Mouse (Mus musculus) hindbrain, embryonic 16.5 days (tissue): ENCODE measurements around the gene Gm10799. TPM values are rescaled to one million over a fixed set of nuclear protein-coding genes. Genes with fewer than 3 reads are reported as not detected.
A peak's percentile ranks its signal among the peaks of the same experiment; 100 is the strongest.

Experiments used
- ATAC-seq: fragments of 200-750 bp; cut with Nextera tagmentation; 2 replicates; pipeline ENCODE4 v1.8.0; 2017; ENCODE audit warnings: moderate TSS enrichment, moderate library complexity
- H3K27ac ChIP-seq: fragments of 300-500 bp; sonication (generic); 2 replicates; pipeline ENCODE4 v1.5.1; 2014; ENCODE audit warnings: low read depth, mild to moderate bottlenecking, control low read depth, low read length, moderate library complexity
- H3K27me3 ChIP-seq: fragments of 300-500 bp; sonication (generic); replicated peaks from 2 replicates; pipeline ENCODE4 v1.6.1; 2014; ENCODE audit warnings: low read length; ENCODE audit not compliant: control insufficient read depth, insufficient read depth
- H3K36me3 ChIP-seq: fragments of 300-500 bp; sonication (generic); 2 replicates; pipeline ENCODE4 v1.6.1; 2014; ENCODE audit warnings: mild to moderate bottlenecking, low read length, moderate library complexity, mixed read lengths; ENCODE audit not compliant: control insufficient read depth, insufficient read depth
- H3K4me1 ChIP-seq: fragments of 300-500 bp; sonication (generic); 2 replicates; pipeline ENCODE4 v1.6.1; 2014; ENCODE audit warnings: low read depth, low read length; ENCODE audit not compliant: control insufficient read depth, insufficient read depth
- H3K4me2 ChIP-seq: fragments of 300-500 bp; sonication (generic); 2 replicates; pipeline ENCODE4 v1.6.1; 2014; ENCODE audit warnings: mild to moderate bottlenecking, low read length, control low read depth, moderate library complexity
- H3K4me3 ChIP-seq: fragments of 300-500 bp; sonication (generic); 2 replicates; pipeline ENCODE4 v1.5.1; 2014; ENCODE audit warnings: mild to moderate bottlenecking, low read length, control low read depth, moderate library complexity
- H3K9ac ChIP-seq: fragments of 300-500 bp; sonication (generic); 2 replicates; pipeline ENCODE4 v1.6.1; 2014; ENCODE audit warnings: low read depth, mild to moderate bottlenecking, control low read depth, low read length, moderate library complexity
- H3K9me3 ChIP-seq: fragments of 300-500 bp; sonication (generic); 2 replicates; pipeline ENCODE4 v1.6.1; 2014; ENCODE audit warnings: mild to moderate bottlenecking, low read length, moderate library complexity; ENCODE audit not compliant: control insufficient read depth
- WGBS: fragments of 180-500 bp; shearing (Covaris S2); extraction: QIAGEN DNeasy Blood & Tissue Kit; methylation state at CpG from one replicate; pipeline ENCODE4 v1.1.7; 2014; 5-methylcytosine and 5-hydroxymethylcytosine counted together
- polyA plus RNA-seq: library from polyadenylated mRNA; unstranded; fragments of >200 nt; fragmentation: Nextera tagmentation; extraction: Ambion mirVana; gene quantifications from 2 replicates; pipeline ENCODE4 v1.2.1, GENCODE M21; 2015

The Gm10799 gene
- polyA plus RNA-seq, 1 experiment from 2014 or later = not detected

DNA sequence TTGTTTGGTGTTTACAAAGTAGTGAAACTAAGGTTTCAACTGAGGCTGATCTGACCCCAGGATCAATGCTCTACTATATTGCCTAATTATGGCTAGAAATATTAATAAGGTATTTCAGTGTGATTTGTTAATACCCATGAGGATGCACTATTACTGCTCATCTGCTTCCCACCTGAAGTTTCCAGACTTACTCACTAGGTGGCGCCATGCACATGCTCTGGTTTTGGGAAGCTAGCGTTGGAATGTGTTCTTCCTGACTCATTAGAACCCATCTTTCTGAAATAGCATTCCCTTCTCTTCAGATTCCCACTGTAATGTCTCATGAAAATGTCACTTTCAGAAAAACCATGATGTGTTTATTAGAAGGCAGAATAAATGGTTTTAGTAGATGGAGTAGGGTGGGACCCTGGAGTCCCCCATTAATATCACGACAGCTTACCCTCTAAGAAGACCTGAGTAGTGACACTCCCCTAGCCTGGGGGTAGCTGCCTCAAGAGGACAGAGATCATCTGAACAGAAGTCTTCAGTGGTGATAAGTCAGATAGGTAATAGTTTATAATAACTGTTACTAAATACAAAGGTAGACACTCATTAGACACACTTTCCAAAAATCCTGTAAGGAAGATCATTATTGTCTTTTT, 33.4 kb downstream of the Gm10799 start:
- Histone ChIP-seq H3K36me3 (peaks cover 12% of the 10 kb centered on the region), H3K27ac (no peak overlapping the region), H3K4me3 (no peak overlapping the region), H3K9me3 (no peaks in the 10 kb centered on the region), H3K4me1 (no peaks in the 10 kb centered on the region; the same call in 1 of the 2 replicates), H3K4me2 (no peak overlapping the region), H3K9ac (no peak overlapping the region), H3K27me3 (no peaks in the 10 kb centered on the region)
- peak; percentile 66 for ATAC-seq
- WGBS = 35% methylated on average over 3 of the region's 3 CpGs

DNA sequence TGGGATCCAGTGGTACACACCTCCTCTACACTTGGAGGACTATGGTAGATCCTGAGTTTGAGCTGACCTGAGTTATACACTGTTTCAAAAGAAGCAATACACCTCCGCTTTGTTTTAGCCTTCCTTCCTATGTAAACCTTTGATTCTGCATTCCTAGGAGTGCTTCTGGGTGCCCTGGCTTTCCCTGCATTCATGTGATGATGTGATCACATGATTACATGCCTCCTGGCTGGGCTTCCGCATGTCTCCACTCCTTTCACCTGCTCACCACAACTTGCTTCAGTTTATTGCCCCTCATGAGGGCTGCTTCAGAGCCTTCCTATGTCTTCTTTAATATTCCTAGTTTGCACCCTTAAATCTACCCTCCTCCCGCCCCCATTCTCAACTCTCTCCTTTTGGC, 36.3 kb downstream of the Gm10799 start:
- H3K4me1 ChIP-seq = peaks cover 12% of the 10 kb centered on the region
- H3K9ac ChIP-seq = no peak overlapping the region
- H3K4me3 ChIP-seq = no peak overlapping the region
- no peak overlapping the region for H3K4me2 ChIP-seq
- no peaks in the 10 kb centered on the region for H3K9me3 ChIP-seq
- 86% methylated on average over 3 of the region's 3 CpGs for WGBS
- H3K36me3 ChIP-seq = peaks cover 12% of the 10 kb centered on the region
- H3K27me3 ChIP-seq = no peaks in the 10 kb centered on the region
- H3K27ac ChIP-seq = no peak overlapping the region
- ATAC-seq = no peak

- H3K27ac ChIP-seq = no peak overlapping the region
- no peak overlapping the region for H3K4me2 ChIP-seq
- H3K9me3 ChIP-seq = no peaks in the 10 kb centered on the region
- H3K9ac ChIP-seq = no peak overlapping the region
- ATAC-seq = no peak
- H3K36me3 ChIP-seq = peaks cover 8% of the 10 kb centered on the region
- WGBS = 89% methylated on average over 3 of the region's 3 CpGs
- no peak overlapping the region for H3K4me3 ChIP-seq
- peaks cover 12% of the 10 kb centered on the region for H3K4me1 ChIP-seq
- H3K27me3 ChIP-seq = no peaks in the 10 kb centered on the region
These were observed 38.0 kb downstream of the Gm10799 start for GRCm38 (mm10) chr2:104030381-104030780.

GRCm38 (mm10) chr2:104029074-104029473, 39.3 kb downstream of the Gm10799 start:
- peak overlapping the region; percentile 63 for H3K4me2 ChIP-seq
- H3K4me1 ChIP-seq = peaks cover 12% of the 10 kb centered on the region
- peaks cover 5% of the 10 kb centered on the region for H3K36me3 ChIP-seq
- no peak overlapping the region for H3K9ac ChIP-seq
- no peak for ATAC-seq
- H3K27me3 ChIP-seq = no peaks in the 10 kb centered on the region
- WGBS = 83% methylated on average over 2 of the region's 2 CpGs
- H3K27ac ChIP-seq = no peak overlapping the region
- H3K4me3 ChIP-seq = peak overlapping the region; percentile 95
- no peaks in the 10 kb centered on the region for H3K9me3 ChIP-seq

DNA sequence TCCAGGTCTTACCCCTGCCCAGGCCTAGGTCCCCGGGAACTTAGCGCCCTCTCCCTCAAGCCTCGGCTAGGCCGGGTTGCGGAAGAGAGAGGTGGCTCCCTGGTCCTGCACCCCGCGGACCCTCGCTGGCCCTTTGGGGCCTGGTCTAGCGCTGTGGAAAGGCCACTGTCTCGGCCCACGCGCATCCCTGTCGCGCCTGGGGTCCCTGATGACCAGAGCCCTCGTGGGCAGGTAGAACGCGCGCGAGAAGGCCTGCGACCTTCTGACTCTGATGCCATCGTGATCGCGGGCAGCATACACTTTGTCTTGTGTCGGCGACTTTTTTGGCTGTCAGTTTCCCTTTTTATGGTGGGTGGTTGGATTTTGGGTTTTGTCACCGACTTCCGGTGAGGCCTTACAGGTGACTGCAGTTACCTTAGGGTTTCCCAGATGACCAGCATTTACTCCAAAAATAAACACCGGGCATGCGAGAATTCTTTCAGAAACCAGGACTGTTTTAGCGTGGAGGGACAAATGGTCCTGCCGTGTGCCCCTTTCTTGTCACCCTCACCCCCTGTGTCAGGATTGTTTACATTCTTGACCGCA, 40.1 kb downstream of the Gm10799 start, which contains the start of gene 4931422A03Rik:
Gene 4931422A03Rik, minus strand, starts transcription at position 223 of the 585 bp plus-strand sequence.
- Histone ChIP-seq H3K4me3 (peak within 1 kb of the TSS; percentile 95), H3K4me2 (peak within 1 kb of the TSS; percentile 63), H3K4me1 (peaks cover 12% of the 10 kb centered on the region), H3K27ac (peak within 1 kb of the TSS; percentile 83), H3K36me3 (no peaks in the 10 kb centered on the region; the same call in none of the 2 replicates), H3K9me3 (no peaks in the 10 kb centered on the region), H3K9ac (peak within 1 kb of the TSS; percentile 97), H3K27me3 (no peaks in the 10 kb centered on the region)
- 2% methylated on average over 31 of the region's 32 CpGs for WGBS
- no peak for ATAC-seq

DNA sequence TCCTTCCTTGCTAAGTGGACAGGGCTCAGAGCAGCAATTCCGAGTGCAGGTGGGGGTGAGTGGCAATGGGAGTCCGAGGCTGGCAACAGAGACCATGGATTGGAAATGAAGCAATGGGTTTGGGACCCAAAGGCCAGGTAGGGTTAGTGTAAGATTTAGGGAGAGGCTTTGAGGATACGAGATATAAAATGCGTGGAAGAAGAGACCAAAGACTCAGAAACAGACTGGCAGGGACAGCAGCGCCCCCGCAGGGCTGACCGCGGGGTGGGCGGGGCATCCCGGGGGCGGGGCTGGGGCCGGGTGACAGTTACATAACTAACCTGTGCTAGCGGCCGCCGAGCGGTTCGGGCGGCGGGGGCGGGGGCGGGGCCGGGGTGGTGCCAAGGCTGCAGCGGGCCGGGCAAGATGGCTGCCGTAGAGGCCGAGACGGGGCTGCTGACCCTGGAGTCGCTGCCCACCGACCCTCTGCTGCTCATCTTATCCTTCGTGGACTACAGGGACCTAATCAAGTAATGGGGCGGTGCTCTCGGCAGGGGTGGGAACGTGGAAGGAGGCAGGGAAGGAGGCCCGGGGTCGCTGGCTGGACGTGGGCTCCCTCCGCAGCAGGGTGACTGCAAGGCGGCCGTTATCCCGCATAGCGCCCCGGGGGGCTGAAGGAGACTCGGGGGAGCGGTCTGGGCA, 40.8 kb downstream of the Gm10799 start, which contains the start of gene Fbxo3:
Gene Fbxo3, plus strand, starts transcription at position 264 of the 681 bp plus-strand sequence.
- H3K27ac ChIP-seq = peak within 1 kb of the TSS; percentile 83
- H3K4me2 ChIP-seq = peak within 1 kb of the TSS; percentile 63
- peaks cover 12% of the 10 kb centered on the region for H3K4me1 ChIP-seq
- peak within 1 kb of the TSS; percentile 97 for H3K9ac ChIP-seq
- H3K4me3 ChIP-seq = peak within 1 kb of the TSS; percentile 95
- no peaks in the 10 kb centered on the region for H3K9me3 ChIP-seq
- WGBS = 1% methylated on average over 40 of the region's 44 CpGs
- ATAC-seq = peak; percentile 97
- H3K27me3 ChIP-seq = no peaks in the 10 kb centered on the region
- H3K36me3 ChIP-seq = no peaks in the 10 kb centered on the region; the same call in 1 of the 2 replicates

DNA sequence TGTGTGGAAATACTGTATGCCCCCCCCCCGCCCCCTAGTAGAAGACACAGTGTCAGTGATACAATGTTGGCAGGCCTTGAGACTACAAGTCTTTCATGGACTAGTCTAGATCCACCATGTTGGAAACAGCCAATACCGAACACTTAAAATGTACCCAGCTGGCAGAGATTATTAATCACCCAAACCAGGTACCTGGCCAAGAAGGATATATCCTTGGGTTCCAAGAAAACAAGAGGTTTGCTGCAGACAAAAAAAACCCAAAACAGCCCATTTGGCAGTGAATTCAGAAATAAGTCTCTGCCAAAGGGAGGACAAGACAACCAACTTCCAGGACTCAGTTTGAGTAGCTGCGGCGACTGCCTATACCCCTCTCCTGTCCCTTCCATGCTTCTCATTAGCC, 43.7 kb downstream of the Gm10799 start:
- WGBS = 87% methylated on average over 4 of the region's 4 CpGs

DNA sequence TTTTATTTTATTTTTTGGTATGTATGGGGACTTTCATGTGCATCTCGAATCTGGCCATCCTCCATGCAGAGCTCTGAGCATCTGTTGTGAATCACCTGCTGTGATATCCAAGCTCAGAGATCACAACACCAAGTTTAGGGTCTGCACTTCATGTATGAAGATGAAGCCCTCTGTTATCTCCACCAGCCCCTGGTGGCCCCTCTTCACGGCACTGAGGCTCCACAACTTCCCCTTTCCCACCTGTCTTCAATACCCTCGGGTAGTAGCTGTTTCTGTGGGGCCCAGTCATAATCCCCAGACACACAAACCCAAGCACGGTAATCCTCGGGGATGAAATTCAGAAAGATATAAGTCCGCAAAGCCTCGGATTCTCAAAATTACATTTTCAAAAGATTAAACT, 45.3 kb downstream of the Gm10799 start:
- ATAC-seq = no peak

More for the DNA sequence above, 43.7 kb downstream of the Gm10799 start:
- Histone ChIP-seq H3K4me3 (no peak overlapping the region), H3K9me3 (no peaks in the 10 kb centered on the region), H3K9ac (no peak overlapping the region), H3K4me2 (no peak overlapping the region), H3K27ac (no peak overlapping the region), H3K27me3 (no peaks in the 10 kb centered on the region), H3K36me3 (no peaks in the 10 kb centered on the region), H3K4me1 (peaks cover 9% of the 10 kb centered on the region)
- ATAC-seq = no peak

More for the DNA sequence above, 45.3 kb downstream of the Gm10799 start:
- no peaks in the 10 kb centered on the region for H3K27me3 ChIP-seq
- no peaks in the 10 kb centered on the region; the same call in 1 of the 2 replicates for H3K4me1 ChIP-seq
- no peak overlapping the region for H3K9ac ChIP-seq
- H3K36me3 ChIP-seq = no peaks in the 10 kb centered on the region
- no peak overlapping the region for H3K4me3 ChIP-seq
- 91% methylated on average over 7 of the region's 7 CpGs for WGBS
- no peaks in the 10 kb centered on the region for H3K9me3 ChIP-seq
- H3K4me2 ChIP-seq = no peak overlapping the region
- no peak overlapping the region for H3K27ac ChIP-seq
